Mouse (Mus musculus): ENCODE data around the gene Dtd2.
A peak's percentile ranks its signal among the peaks of the same experiment; 100 is the strongest.

The Dtd2 gene

GRCm38 (mm10) chr12:52005877-52006632 is at the start of gene Dtd2:
Gene Dtd2, minus strand, starts transcription at chr12:52006501.
- DNase-seq (ENCODE audit: low read depth in 2 of 2, low spot score in 2 of 2): peak; percentile 91 to 93

- DNase-seq (ENCODE audit: low read depth in 2 of 2, low spot score in 2 of 2): no peak
These were observed 43.0 kb upstream of the Dtd2 start for GRCm38 (mm10) chr12:52049324-52049723.

- no peak for DNase-seq (ENCODE audit: low read depth in 2 of 2, low spot score in 2 of 2)
These were observed 40.1 kb upstream of the Dtd2 start for GRCm38 (mm10) chr12:52046371-52046770.

GRCm38 (mm10) chr12:52042818-52043336 is 36.6 kb upstream of the Dtd2 start:
- DNase-seq (ENCODE audit: low read depth in 2 of 2, low spot score in 2 of 2): no peak

- DNase-seq (ENCODE audit: low read depth in 2 of 2, low spot score in 2 of 2): no peak
These were observed 32.1 kb upstream of the Dtd2 start for GRCm38 (mm10) chr12:52038352-52038751.

- DNase-seq (ENCODE audit: low read depth in 2 of 2, low spot score in 2 of 2): no peak
These were observed 28.7 kb upstream of the Dtd2 start for GRCm38 (mm10) chr12:52034956-52035355.

GRCm38 (mm10) chr12:52032276-52032675 is 26.0 kb upstream of the Dtd2 start:
- DNase-seq (ENCODE audit: low read depth in 2 of 2, low spot score in 2 of 2): no peak

- no peak for DNase-seq (ENCODE audit: low read depth in 2 of 2, low spot score in 2 of 2)
These were observed 21.7 kb upstream of the Dtd2 start, which contains the start of gene Gpr33 for GRCm38 (mm10) chr12:52027963-52028362. Gene Gpr33, minus strand, starts transcription at chr12:52028063.

GRCm38 (mm10) chr12:52014494-52015029 is 8.3 kb upstream of the Dtd2 start:
- no peak for DNase-seq (ENCODE audit: low read depth in 2 of 2, low spot score in 2 of 2)

GRCm38 (mm10) chr12:52014044-52014443 is 7.7 kb upstream of the Dtd2 start:
- no peak for DNase-seq (ENCODE audit: low read depth in 2 of 2, low spot score in 2 of 2)

GRCm38 (mm10) chr12:52013274-52013673 is 7.0 kb upstream of the Dtd2 start:
- no peak for DNase-seq (ENCODE audit: low read depth in 2 of 2, low spot score in 2 of 2)

- DNase-seq (ENCODE audit: low read depth in 2 of 2, low spot score in 2 of 2): no peak
These were observed 5.9 kb upstream of the Dtd2 start for GRCm38 (mm10) chr12:52012159-52012558.

GRCm38 (mm10) chr12:52010630-52010961 is 4.3 kb upstream of the Dtd2 start:
- DNase-seq (ENCODE audit: low read depth in 2 of 2, low spot score in 2 of 2): no peak

GRCm38 (mm10) chr12:52009928-52010629 is 3.8 kb upstream of the Dtd2 start:
- DNase-seq (ENCODE audit: low read depth in 2 of 2, low spot score in 2 of 2): no peak

GRCm38 (mm10) chr12:52006633-52006994 is 313 bp upstream of the Dtd2 start:
- no peak for DNase-seq (ENCODE audit: low read depth in 2 of 2, low spot score in 2 of 2)

GRCm38 (mm10) chr12:52002746-52003145 is 3.6 kb downstream of the Dtd2 start:
- no peak for DNase-seq (ENCODE audit: low read depth in 2 of 2, low spot score in 2 of 2)

GRCm38 (mm10) chr12:52001544-52001943 is 4.8 kb downstream of the Dtd2 start:
- DNase-seq (ENCODE audit: low read depth in 2 of 2, low spot score in 2 of 2): peak; percentile 58 to 74

GRCm38 (mm10) chr12:51998366-51998932 is 7.9 kb downstream of the Dtd2 start:
- no peak for DNase-seq (ENCODE audit: low read depth in 2 of 2, low spot score in 2 of 2)

GRCm38 (mm10) chr12:51995738-51996536 is 10.4 kb downstream of the Dtd2 start:
- DNase-seq (ENCODE audit: low read depth in 2 of 2, low spot score in 2 of 2): no peak

- DNase-seq (ENCODE audit: low read depth in 2 of 2, low spot score in 2 of 2): no peak
These were observed 15.7 kb downstream of the Dtd2 start for GRCm38 (mm10) chr12:51990629-51991028.

GRCm38 (mm10) chr12:51988536-51988935 is 17.8 kb downstream of the Dtd2 start:
- no peak for DNase-seq (ENCODE audit: low read depth in 2 of 2, low spot score in 2 of 2)
